Mouse (Mus musculus) CD4-positive, CD25-positive, alpha-beta regulatory T cell (primary cell): ENCODE results near the gene Snx1. TPM values are rescaled to one million over a fixed set of nuclear protein-coding genes. Genes with fewer than 3 reads are reported as not detected.

Source experiments
- polyA plus RNA-seq: library from polyadenylated mRNA; unstranded; fragments of 100-300 nt; shearing (Covaris generic); gene quantifications from one replicate; pipeline ENCODE4 v1.2.1, GENCODE M21; 2017

The Snx1 gene
- 115 TPM for polyA plus RNA-seq

GRCm38 (mm10) chr9:66126456-66127192, at the start of gene Snx1, which contains the start of gene Ciao2a:
Snx1 (minus strand) TSS chr9:66126587.
Ciao2a (plus strand) TSS chr9:66126611.

GRCm38 (mm10) chr9:66157958-66158830, 31.8 kb upstream of the Snx1 start, which contains the start of gene Dapk2:
Dapk2 (plus strand) TSS chr9:66158223.

GRCm38 (mm10) chr9:66069583-66069982, 56.8 kb downstream of the Snx1 start, which contains the start of gene Snx22:
Snx22 (minus strand) TSS chr9:66069719.

GRCm38 (mm10) chr9:66059583-66060307, 66.6 kb downstream of the Snx1 start, which contains the start of gene Ppib:
Ppib (plus strand) TSS chr9:66060222.

Other genes starting within 250 kb of the Snx1 start
- gene Pclaf, start 236.3 kb downstream of the Snx1 start, polyA plus RNA-seq: 7.2 TPM
- gene Trip4, start 217.8 kb downstream of the Snx1 start, polyA plus RNA-seq: 39.7 TPM
- gene Csnk1g1, start 217.7 kb downstream of the Snx1 start, polyA plus RNA-seq: 35.0 TPM
- 331 TPM for gene Ppib, start 66.4 kb downstream of the Snx1 start, polyA plus RNA-seq
- gene Snx22, start 56.9 kb downstream of the Snx1 start, polyA plus RNA-seq: 1.2 TPM
- 115 TPM for gene Ciao2a, start within 50 bp of the Snx1 start, polyA plus RNA-seq
- gene Dapk2, start 31.6 kb upstream of the Snx1 start, polyA plus RNA-seq: 0.39 TPM
- 42.2 TPM for gene Herc1, start 223.9 kb upstream of the Snx1 start, polyA plus RNA-seq